21 mouse cellular contexts compared by ENCODE assay signal in the genomic region with DNA sequence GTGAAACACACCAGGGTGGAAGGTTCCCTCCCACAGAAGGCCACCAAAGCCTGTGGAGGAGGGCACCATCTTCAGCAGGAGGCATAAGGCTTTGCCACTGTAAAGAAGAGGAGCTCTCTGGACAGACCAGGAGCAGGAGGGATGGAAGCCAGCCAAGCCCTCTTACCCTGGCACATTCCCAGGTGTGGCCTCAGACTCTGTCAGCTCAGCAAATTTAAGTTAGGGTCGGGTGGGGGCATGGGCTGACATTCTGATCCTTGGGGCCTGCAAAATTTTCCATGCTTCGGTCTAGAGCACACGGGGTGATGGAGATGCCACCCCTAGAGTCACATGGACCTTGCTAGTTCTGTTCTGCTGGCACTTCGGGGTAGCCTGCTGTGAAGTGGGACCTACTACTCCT. TPM values are rescaled to one million over a fixed set of nuclear protein-coding genes. Genes with fewer than 3 reads are reported as not detected.
DNase-seq lines count a peak whose midpoint lies in the region; ATAC-seq and TF ChIP-seq lines count a peak whose summit lies in the region.
"Had no signal": no experiment of that assay in that cellular context is flagged by ENCODE, and none has a peak within 500 bp of the region (broad histone marks: within the 10 kb centered on the region; RNA-seq: fewer than 3 reads in every experiment).

No protein-coding gene starts in this region.

- no peak overlapping the region for H3K27ac ChIP-seq in midbrain, postnatal 0 days (ENCODE audit: low read depth, low read length)
- H3K27ac ChIP-seq in midbrain, embryonic 16.5 days (ENCODE audit: low read length): no peak overlapping the region
- no peak overlapping the region for H3K27ac ChIP-seq in forebrain, embryonic 14.5 days (ENCODE audit: low read depth, low read length)
- H3K27ac ChIP-seq: embryonic facial prominence, embryonic 13.5 days; forebrain, embryonic 12.5 days; heart, adult 2 months; heart, embryonic 15.5 days; hindbrain, embryonic 15.5 days had no signal

- no peaks in the 10 kb centered on the region for H3K9me3 ChIP-seq in midbrain, postnatal 0 days (ENCODE audit: low read length)
- no peaks in the 10 kb centered on the region for H3K9me3 ChIP-seq in midbrain, embryonic 16.5 days (replicated peaks; ENCODE audit: control insufficient read depth, low read length, poor library complexity, severe bottlenecking)
- H3K9me3 ChIP-seq in forebrain, embryonic 14.5 days (replicated peaks; ENCODE audit: control insufficient read depth, low read length): no peaks in the 10 kb centered on the region
- H3K9me3 ChIP-seq: embryonic facial prominence, embryonic 13.5 days; forebrain, embryonic 12.5 days; heart, embryonic 15.5 days; hindbrain, embryonic 15.5 days had no signal

- ATAC-seq in midbrain, postnatal 0 days (ENCODE audit: low FRiP score): no peak
- ATAC-seq in midbrain, embryonic 16.5 days: no peak
- ATAC-seq in forebrain, embryonic 14.5 days: no peak
- ATAC-seq: activated CD4-positive, CD25-positive, alpha-beta regulatory T cell, adult 4 months; intestine, embryonic 16.5 days had no signal

- H3K36me3 ChIP-seq in midbrain, postnatal 0 days (ENCODE audit: insufficient read depth, low read length): 0 out of 2 replicates have a peak, but pooled peaks cover 8% of the 10 kb centered on the region
- no peaks in the 10 kb centered on the region for H3K36me3 ChIP-seq in midbrain, embryonic 16.5 days (ENCODE audit: control insufficient read depth, insufficient read depth, low read length)
- no peaks in the 10 kb centered on the region for H3K36me3 ChIP-seq in forebrain, embryonic 14.5 days (ENCODE audit: control insufficient read depth, insufficient read depth, low read length)
- H3K36me3 ChIP-seq: embryonic facial prominence, embryonic 13.5 days; forebrain, embryonic 12.5 days; heart, embryonic 15.5 days; hindbrain, embryonic 15.5 days had no signal

- H3K9ac ChIP-seq in midbrain, postnatal 0 days (replicated peaks; ENCODE audit: low read length, poor library complexity, severe bottlenecking): 0 out of 2 replicates have a peak overlapping the region, but pooled peaks have one; percentile 19
- H3K9ac ChIP-seq in midbrain, embryonic 16.5 days (ENCODE audit: low read depth, low read length): no peak overlapping the region
- no peak overlapping the region for H3K9ac ChIP-seq in forebrain, embryonic 14.5 days (ENCODE audit: low read length)
- H3K9ac ChIP-seq: embryonic facial prominence, embryonic 13.5 days; forebrain, embryonic 12.5 days; forebrain, postnatal 0 days; heart, embryonic 15.5 days; hindbrain, embryonic 15.5 days had no signal

- peak; percentile 52 to 68 for DNase-seq in cerebellum, adult 18-20 months
- DNase-seq in cerebellum, adult 11 months: no peak
- no peak for DNase-seq in midbrain, postnatal 0 days (ENCODE audit: low spot score)
- DNase-seq in cerebellum, postnatal 10 days: peak; percentile 78 to 80
- no peak for DNase-seq in forebrain, embryonic 14.5 days (ENCODE audit: low spot score)
- DNase-seq in lung, postnatal 10 days: no peak
- no peak for DNase-seq in yolk sac, embryonic 10.5 days (ENCODE audit: low spot score)
- DNase-seq: adrenal gland, postnatal 14 days; forebrain, postnatal 0 days; gastrocnemius, postnatal 14 days; heart, adult 2 months; heart, postnatal 14 days had no signal

- WGBS in midbrain, postnatal 0 days: 78% methylated on average over 4 of the region's 4 CpGs
- 78% methylated on average over 4 of the region's 4 CpGs for WGBS in midbrain, embryonic 16.5 days
- WGBS in forebrain, embryonic 14.5 days: 77% methylated on average over 4 of the region's 4 CpGs

- H3K4me3 ChIP-seq in midbrain, postnatal 0 days (ENCODE audit: low read depth, low read length): no peak overlapping the region
- no peak overlapping the region for H3K4me3 ChIP-seq in midbrain, embryonic 16.5 days (ENCODE audit: low read depth, low read length)
- H3K4me3 ChIP-seq in forebrain, embryonic 14.5 days (ENCODE audit: low read depth, low read length): no peak overlapping the region
- H3K4me3 ChIP-seq: embryonic facial prominence, embryonic 13.5 days; forebrain, embryonic 12.5 days; heart, adult 2 months; heart, embryonic 15.5 days; hindbrain, embryonic 15.5 days had no signal

- no peaks in the 10 kb centered on the region for H3K27me3 ChIP-seq in midbrain, postnatal 0 days (ENCODE audit: insufficient read depth, low read length)
- peaks cover 3% of the 10 kb centered on the region for H3K27me3 ChIP-seq in midbrain, embryonic 16.5 days (ENCODE audit: control insufficient read depth, insufficient read depth, low read depth, low read length)
- peaks cover 17% of the 10 kb centered on the region for H3K27me3 ChIP-seq in forebrain, embryonic 14.5 days (replicated peaks; ENCODE audit: control insufficient read depth, insufficient read depth, low read length)

- H3K4me1 ChIP-seq in midbrain, postnatal 0 days (ENCODE audit: insufficient read depth, low read length): no peaks in the 10 kb centered on the region
- peaks cover 10% of the 10 kb centered on the region; the same call in 1 of the 2 replicates for H3K4me1 ChIP-seq in midbrain, embryonic 16.5 days (ENCODE audit: control insufficient read depth, insufficient read depth, low read length)
- H3K4me1 ChIP-seq in forebrain, embryonic 14.5 days (ENCODE audit: control insufficient read depth, insufficient read depth, low read length): peaks cover 5% of the 10 kb centered on the region
- H3K4me1 ChIP-seq: heart, embryonic 15.5 days had no signal

- H3K4me2 ChIP-seq in midbrain, postnatal 0 days (ENCODE audit: low read depth, low read length, poor library complexity, severe bottlenecking): no peak overlapping the region
- H3K4me2 ChIP-seq in midbrain, embryonic 16.5 days (ENCODE audit: low read length): no peak overlapping the region
- no peak overlapping the region for H3K4me2 ChIP-seq in forebrain, embryonic 14.5 days (ENCODE audit: low read length)
- H3K4me2 ChIP-seq: embryonic facial prominence, embryonic 13.5 days; forebrain, embryonic 12.5 days; heart, embryonic 11.5 days; heart, embryonic 15.5 days; hindbrain, embryonic 15.5 days had no signal

- TF ChIP-seq CTCF in midbrain, postnatal 0 days (IDR thresholded peaks at IDR 0.05): no peak

RNA-seq across cellular contexts. Expression of gene Sgsm1, which starts 17.1 kb away (rescaled TPM):
- total RNA-seq in midbrain, postnatal 0 days (2014; rRNA removed): 52.9 and 53.4 TPM in 2 replicates
- polyA plus RNA-seq in midbrain, postnatal 0 days (2015; fragmentation: Nextera tagmentation; extraction: Ambion mirVana): 19.8 and 27.3 TPM in 2 replicates
- polyA plus RNA-seq in midbrain, embryonic 16.5 days (2015; fragmentation: Nextera tagmentation; extraction: Ambion mirVana): 27.5 and 29.4 TPM in 2 replicates
- polyA plus RNA-seq in forebrain, embryonic 14.5 days (2014; fragmentation: Nextera tagmentation; extraction: Ambion mirVana): 6.7 and 8.9 TPM in 2 replicates
- total RNA-seq: MEL had no signal
- polyA plus RNA-seq: activated CD4-positive, CD25-positive, alpha-beta regulatory T cell, adult 4 months had no signal

Comparison
In these comparisons a context has a peak if more than half of its experiments do, and no peak if none do; other contexts are left out.
1. DNase-seq: peak in cerebellum, adult 18-20 months (2 of 2) and cerebellum, postnatal 10 days (2 of 2); none in cerebellum, adult 11 months (single experiment), midbrain, postnatal 0 days (single experiment), forebrain, embryonic 14.5 days (single experiment), lung, postnatal 10 days (single experiment) and yolk sac, embryonic 10.5 days (single experiment).